ENCODE assay signal across 14 mouse cellular contexts in the genomic region with DNA sequence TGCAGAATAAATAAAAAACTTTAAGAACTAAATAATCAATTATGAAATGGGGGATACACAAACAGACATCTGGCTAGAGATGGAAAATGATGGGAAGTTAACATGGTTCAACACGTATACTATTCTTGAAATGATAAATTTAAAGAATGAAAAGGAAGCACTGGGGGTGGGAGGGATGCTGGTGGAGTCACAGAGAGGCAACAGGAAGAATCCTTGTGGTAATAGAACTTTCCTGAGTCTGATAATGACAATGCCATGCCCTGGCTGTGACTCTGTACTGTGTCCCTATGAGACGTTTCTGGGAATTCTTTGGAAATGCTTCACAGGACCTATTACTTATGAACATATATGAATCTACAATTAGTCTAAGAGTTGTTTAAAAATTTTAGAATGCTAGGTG.
"Had no signal": no experiment of that assay in that cellular context is flagged by ENCODE, and none has a peak within 500 bp of the region (broad histone marks: within the 10 kb centered on the region; RNA-seq: fewer than 3 reads in every experiment).

No protein-coding gene starts in this region.

- H3K27me3 ChIP-seq: kidney, embryonic 15.5 days; liver, embryonic 13.5 days; lung, embryonic 15.5 days; megakaryocyte, embryonic 14.5 days; midbrain, embryonic 13.5 days; neural tube, embryonic 13.5 days had no signal

- H3K27ac ChIP-seq: kidney, embryonic 15.5 days; layer of hippocampus, adult 2 months; liver, embryonic 13.5 days; lung, embryonic 15.5 days; midbrain, embryonic 10.5 days; midbrain, embryonic 13.5 days; neural tube, embryonic 13.5 days had no signal

- DNase-seq: kidney, postnatal 10 days; layer of hippocampus, adult 9-11 months; liver, embryonic 13.5 days; retina, postnatal 1 day; thymus, adult 18-20 months; thymus, postnatal 36 days had no signal

- H3K4me3 ChIP-seq: kidney, embryonic 15.5 days; layer of hippocampus, adult 2 months; liver, embryonic 13.5 days; lung, embryonic 15.5 days; megakaryocyte, embryonic 14.5 days; midbrain, embryonic 10.5 days; midbrain, embryonic 13.5 days; myocyte; neural tube, embryonic 13.5 days had no signal

- H3K36me3 ChIP-seq: kidney, embryonic 15.5 days; liver, embryonic 13.5 days; lung, embryonic 15.5 days; midbrain, embryonic 10.5 days; midbrain, embryonic 13.5 days; neural tube, embryonic 13.5 days had no signal

- H3K4me1 ChIP-seq: liver, embryonic 13.5 days; lung, embryonic 15.5 days; midbrain, embryonic 13.5 days had no signal
